ENCODE assay signal across 28 mouse cellular contexts in the genomic region with DNA sequence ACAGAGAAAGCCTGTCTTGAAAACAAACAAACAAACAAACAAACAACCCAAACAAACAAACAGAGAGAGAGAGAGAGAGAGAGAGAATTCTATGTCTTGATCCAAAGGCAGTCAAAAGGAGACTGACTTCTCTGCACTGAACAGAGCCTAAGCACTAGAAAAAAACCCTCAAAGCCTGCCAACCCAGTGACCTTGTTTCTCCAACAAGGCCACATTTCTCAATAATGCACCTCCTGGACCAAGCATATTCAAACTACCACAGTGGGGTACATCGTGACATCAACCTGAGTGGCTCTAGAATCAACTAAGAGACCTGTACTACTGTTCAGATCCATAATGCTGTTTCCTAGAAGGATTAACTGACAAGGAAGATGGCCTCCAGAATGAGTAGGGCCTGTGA.
"Had no signal": no experiment of that assay in that cellular context is flagged by ENCODE, and none has a peak within 500 bp of the region (broad histone marks: within the 10 kb centered on the region; RNA-seq: fewer than 3 reads in every experiment).

No protein-coding gene starts in this region.

- H3K9me3 ChIP-seq: heart, embryonic 13.5 days; heart, embryonic 15.5 days; hindbrain, embryonic 13.5 days; hindbrain, embryonic 15.5 days; limb, embryonic 10.5 days; limb, embryonic 12.5 days; liver, embryonic 13.5 days; liver, embryonic 15.5 days had no signal

- H3K4me2 ChIP-seq: heart, embryonic 11.5 days; heart, embryonic 13.5 days; heart, embryonic 15.5 days; hindbrain, embryonic 13.5 days; hindbrain, embryonic 15.5 days; limb, embryonic 12.5 days; liver, embryonic 13.5 days; liver, embryonic 15.5 days had no signal

- H3K4me1 ChIP-seq: heart, embryonic 13.5 days; heart, embryonic 15.5 days; hindbrain, embryonic 15.5 days; liver, embryonic 13.5 days; liver, embryonic 15.5 days had no signal

- ATAC-seq: hindbrain, postnatal 0 days; intestine, embryonic 16.5 days; liver, postnatal 0 days had no signal

- H3K27me3 ChIP-seq: heart, embryonic 13.5 days; heart, embryonic 15.5 days; hindbrain, embryonic 15.5 days; limb, embryonic 12.5 days; liver, embryonic 13.5 days; liver, embryonic 15.5 days had no signal

- H3K4me3 ChIP-seq: gastrocnemius, adult 2 months; heart, adult 2 months; heart, embryonic 13.5 days; heart, embryonic 15.5 days; hindbrain, embryonic 13.5 days; hindbrain, embryonic 15.5 days; layer of hippocampus, adult 2 months; left cerebral cortex, adult 2 months; limb, embryonic 10.5 days; limb, embryonic 12.5 days; liver, embryonic 13.5 days; liver, embryonic 15.5 days had no signal

- DNase-seq: gastrocnemius, adult 2 months; gastrocnemius, postnatal 14 days; gastrocnemius, postnatal 36 days; heart, adult 11 months; heart, adult 2 months; heart, postnatal 14 days; heart, postnatal 36 days; kidney, adult 11 months; kidney, adult 2 months; kidney, adult 9 months; kidney, postnatal 10 days; kidney, postnatal 25 days; kidney, postnatal 4 days; liver; liver, embryonic 13.5 days; liver, postnatal 0 days had no signal

- H3K27ac ChIP-seq: gastrocnemius, adult 2 months; heart, adult 2 months; heart, embryonic 13.5 days; heart, embryonic 15.5 days; hindbrain, embryonic 13.5 days; hindbrain, embryonic 15.5 days; hindbrain, postnatal 0 days; layer of hippocampus, adult 2 months; left cerebral cortex, adult 2 months; limb, embryonic 10.5 days; limb, embryonic 12.5 days; liver, embryonic 13.5 days; liver, embryonic 15.5 days had no signal

- H3K9ac ChIP-seq: heart, embryonic 13.5 days; heart, embryonic 15.5 days; hindbrain, embryonic 13.5 days; hindbrain, embryonic 15.5 days; limb, embryonic 12.5 days; liver, embryonic 13.5 days; liver, embryonic 15.5 days; liver, postnatal 0 days had no signal

- H3K36me3 ChIP-seq: heart, embryonic 13.5 days; heart, embryonic 15.5 days; hindbrain, embryonic 13.5 days; hindbrain, embryonic 15.5 days; limb, embryonic 10.5 days; limb, embryonic 12.5 days; liver, embryonic 13.5 days; liver, embryonic 15.5 days had no signal
